Mouse (Mus musculus) stomach, postnatal 0 days (tissue): ENCODE measurements around the gene Mfsd4b3.
A peak's percentile ranks its signal among the peaks of the same experiment; 100 is the strongest.

Experiments used
- CTCF ChIP-seq: IDR thresholded peaks from 2 replicates; pipeline ENCODE4 v1.5.1; 2016; ENCODE audit warnings: antibody characterized with exemption, low read depth, mild to moderate bottlenecking, moderate library complexity
- EP300 ChIP-seq: optimal IDR thresholded peaks from 2 replicates; pipeline ENCODE3; 2016; ENCODE audit warnings: antibody characterized with exemption

- TF ChIP-seq CTCF (peak; percentile 43), EP300 (no peak)
Observed at GRCm38 (mm10) chr10:39898874-39899371, 61.0 kb downstream of the Mfsd4b3 start, which contains the start of gene Mfsd4b4.
